Mouse (Mus musculus): ENCODE measurements around the gene Zfp341. TPM values are rescaled to one million over a fixed set of nuclear protein-coding genes. Genes with fewer than 3 reads are reported as not detected.

The Zfp341 gene
- polyA plus RNA-seq, 1 experiment from 2014 or later: 1.0 TPM

GRCm38 (mm10) chr2:154601324-154601723 is 11.8 kb upstream of the Zfp341 start:
- Histone ChIP-seq H3K4me1 (ENCODE audit: insufficient read depth) (0 out of 2 replicates have a peak, but pooled peaks cover 4% of the 10 kb centered on the region), H3K4me2 (no peak overlapping the region), H3K36me3 (ENCODE audit: insufficient read depth) (no peaks in the 10 kb centered on the region), H3K9me3 (ENCODE audit: low read depth, low read length) (no peaks in the 10 kb centered on the region), H3K4me3 (ENCODE audit: low read depth, low read length) (no peak overlapping the region), H3K9ac (no peak overlapping the region), H3K27me3 (ENCODE audit: insufficient read depth, low read length) (no peaks in the 10 kb centered on the region), H3K27ac (ENCODE audit: low read depth) (no peak overlapping the region)
- no peak for TF ChIP-seq CTCF (IDR thresholded peaks at IDR 0.05; ENCODE audit: low read depth)
- ATAC-seq (ENCODE audit: insufficient read depth): no peak
- WGBS: 72% methylated on average over 3 of the region's 3 CpGs
- no peak for DNase-seq

GRCm38 (mm10) chr2:154603007-154603637 is 10.0 kb upstream of the Zfp341 start:
- 13% methylated on average over 22 of the region's 22 CpGs for WGBS
- ATAC-seq (ENCODE audit: insufficient read depth) (no peak), DNase-seq (peak; percentile 12)
- Histone ChIP-seq H3K4me2 (peak overlapping the region; percentile 81), H3K36me3 (ENCODE audit: insufficient read depth) (no peaks in the 10 kb centered on the region), H3K4me1 (ENCODE audit: insufficient read depth) (0 out of 2 replicates have a peak, but pooled peaks cover 4% of the 10 kb centered on the region), H3K4me3 (ENCODE audit: low read depth, low read length) (peak overlapping the region; percentile 69), H3K9me3 (ENCODE audit: low read depth, low read length) (no peaks in the 10 kb centered on the region), H3K27ac (ENCODE audit: low read depth) (peak overlapping the region; percentile 12; the same call in 1 of the 2 replicates), H3K9ac (peak overlapping the region; percentile 71), H3K27me3 (ENCODE audit: insufficient read depth, low read length) (no peaks in the 10 kb centered on the region)
- TF ChIP-seq CTCF (IDR thresholded peaks at IDR 0.05; ENCODE audit: low read depth): no peak

GRCm38 (mm10) chr2:154603638-154604153 is 9.4 kb upstream of the Zfp341 start, which contains the start of gene Pxmp4:
Gene Pxmp4, minus strand, starts transcription at chr2:154603708.
- Histone ChIP-seq H3K4me2 (peak within 1 kb of the TSS; percentile 81), H3K9me3 (ENCODE audit: low read depth, low read length) (no peaks in the 10 kb centered on the region), H3K27ac (ENCODE audit: low read depth) (peak within 1 kb of the TSS; percentile 12; the same call in 1 of the 2 replicates), H3K4me3 (ENCODE audit: low read depth, low read length) (peak within 1 kb of the TSS; percentile 69), H3K36me3 (ENCODE audit: insufficient read depth) (no peaks in the 10 kb centered on the region), H3K4me1 (ENCODE audit: insufficient read depth) (0 out of 2 replicates have a peak, but pooled peaks cover 4% of the 10 kb centered on the region), H3K9ac (peak within 1 kb of the TSS; percentile 71), H3K27me3 (ENCODE audit: insufficient read depth, low read length) (no peaks in the 10 kb centered on the region)
- ATAC-seq (ENCODE audit: insufficient read depth): peak; percentile 100
- WGBS: under 1% methylated on average over 13 of the region's 13 CpGs
- peak; percentile 99 for DNase-seq
- TF ChIP-seq CTCF (IDR thresholded peaks at IDR 0.05; ENCODE audit: low read depth): no peak

DNA sequence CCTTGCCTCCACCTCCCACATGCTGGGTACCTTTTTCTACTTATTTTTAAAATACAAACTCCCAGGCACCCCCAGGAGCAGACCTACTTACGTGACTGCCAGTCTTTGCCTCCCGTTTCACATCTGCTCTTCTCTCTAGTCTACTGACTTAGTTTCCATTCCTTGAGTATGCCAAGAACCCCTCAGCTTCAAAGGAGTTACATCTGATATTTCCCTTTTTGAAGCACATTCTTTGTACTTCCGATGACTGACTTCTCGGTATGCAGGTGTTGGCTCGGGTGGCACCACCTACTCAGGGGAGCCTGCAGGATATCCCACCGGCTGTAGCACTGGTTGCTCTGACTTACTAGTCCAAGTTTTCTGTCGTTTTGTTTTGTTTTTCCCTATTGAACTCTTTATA is 8.9 kb upstream of the Zfp341 start:
- no peak overlapping the region for H3K9ac ChIP-seq
- no peaks in the 10 kb centered on the region for H3K27me3 ChIP-seq (ENCODE audit: insufficient read depth, low read length)
- DNase-seq (no peak), ATAC-seq (ENCODE audit: insufficient read depth) (no peak)
- H3K9me3 ChIP-seq (ENCODE audit: low read depth, low read length): no peaks in the 10 kb centered on the region
- peak overlapping the region; percentile 59 for H3K4me2 ChIP-seq
- WGBS: 25% methylated on average over 7 of the region's 7 CpGs
- TF ChIP-seq CTCF (IDR thresholded peaks at IDR 0.05; ENCODE audit: low read depth): no peak
- 0 out of 2 replicates have a peak, but pooled peaks cover 4% of the 10 kb centered on the region for H3K4me1 ChIP-seq (ENCODE audit: insufficient read depth)
- no peaks in the 10 kb centered on the region for H3K36me3 ChIP-seq (ENCODE audit: insufficient read depth)
- H3K27ac ChIP-seq (ENCODE audit: low read depth): no peak overlapping the region
- peak overlapping the region; percentile 69 for H3K4me3 ChIP-seq (ENCODE audit: low read depth, low read length)

GRCm38 (mm10) chr2:154606965-154607364 is 6.1 kb upstream of the Zfp341 start:
- Histone ChIP-seq H3K4me1 (ENCODE audit: insufficient read depth) (0 out of 2 replicates have a peak, but pooled peaks cover 4% of the 10 kb centered on the region), H3K27me3 (ENCODE audit: insufficient read depth, low read length) (no peaks in the 10 kb centered on the region), H3K4me3 (ENCODE audit: low read depth, low read length) (no peak overlapping the region), H3K9me3 (ENCODE audit: low read depth, low read length) (no peaks in the 10 kb centered on the region), H3K36me3 (ENCODE audit: insufficient read depth) (no peaks in the 10 kb centered on the region), H3K27ac (ENCODE audit: low read depth) (no peak overlapping the region), H3K9ac (no peak overlapping the region), H3K4me2 (no peak overlapping the region)
- ATAC-seq (ENCODE audit: insufficient read depth): no peak
- no peak for DNase-seq
- TF ChIP-seq CTCF (IDR thresholded peaks at IDR 0.05; ENCODE audit: low read depth): no peak
- 81% methylated on average over 1 of the region's 1 CpGs for WGBS

DNA sequence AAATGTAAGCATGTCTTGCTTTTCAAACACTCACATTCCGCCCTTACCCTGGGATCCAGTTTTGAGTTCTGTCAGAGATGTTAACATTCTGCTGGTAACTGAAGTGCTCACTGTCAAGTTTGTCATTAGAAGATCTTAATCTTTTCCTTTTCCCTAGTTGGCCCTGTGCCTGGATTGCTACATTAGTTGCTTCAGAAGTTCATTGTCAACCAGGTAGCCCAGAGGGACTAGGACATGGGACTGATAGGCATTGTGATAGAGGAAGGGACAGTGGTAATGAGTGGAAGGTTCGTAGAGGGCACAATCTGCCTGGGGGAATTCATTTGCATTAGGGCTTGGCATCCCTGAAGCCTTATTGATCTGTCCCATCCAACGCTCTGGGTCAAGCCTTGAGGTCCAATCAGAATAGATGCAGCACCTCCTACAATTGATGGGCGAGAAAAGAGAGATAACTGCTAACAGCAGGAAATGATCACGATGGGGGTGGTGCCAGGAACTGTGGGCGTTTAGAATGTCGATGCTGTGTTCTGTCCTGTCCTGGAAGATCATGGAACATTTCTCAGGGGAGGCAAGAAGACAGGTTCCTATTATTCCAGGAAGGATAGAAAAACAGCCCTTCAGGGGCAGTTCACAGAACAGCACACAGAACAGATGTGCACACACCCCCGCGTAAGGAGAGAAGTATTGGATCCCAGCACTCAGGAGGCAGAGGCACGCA is 3.9 kb upstream of the Zfp341 start:
- H3K9me3 ChIP-seq (ENCODE audit: low read depth, low read length): no peaks in the 10 kb centered on the region
- no peak for ATAC-seq (ENCODE audit: insufficient read depth)
- TF ChIP-seq CTCF (IDR thresholded peaks at IDR 0.05; ENCODE audit: low read depth): no peak
- no peaks in the 10 kb centered on the region for H3K27me3 ChIP-seq (ENCODE audit: insufficient read depth, low read length)
- WGBS: 61% methylated on average over 10 of the region's 10 CpGs
- H3K4me3 ChIP-seq (ENCODE audit: low read depth, low read length): no peak overlapping the region
- peaks cover 5% of the 10 kb centered on the region; the same call in 1 of the 2 replicates for H3K4me1 ChIP-seq (ENCODE audit: insufficient read depth)
- no peaks in the 10 kb centered on the region for H3K36me3 ChIP-seq (ENCODE audit: insufficient read depth)
- H3K9ac ChIP-seq: no peak overlapping the region
- H3K27ac ChIP-seq (ENCODE audit: low read depth): no peak overlapping the region
- DNase-seq: no peak
- H3K4me2 ChIP-seq: no peak overlapping the region
